11 mouse cellular contexts compared by ENCODE assay signal in the genomic region with DNA sequence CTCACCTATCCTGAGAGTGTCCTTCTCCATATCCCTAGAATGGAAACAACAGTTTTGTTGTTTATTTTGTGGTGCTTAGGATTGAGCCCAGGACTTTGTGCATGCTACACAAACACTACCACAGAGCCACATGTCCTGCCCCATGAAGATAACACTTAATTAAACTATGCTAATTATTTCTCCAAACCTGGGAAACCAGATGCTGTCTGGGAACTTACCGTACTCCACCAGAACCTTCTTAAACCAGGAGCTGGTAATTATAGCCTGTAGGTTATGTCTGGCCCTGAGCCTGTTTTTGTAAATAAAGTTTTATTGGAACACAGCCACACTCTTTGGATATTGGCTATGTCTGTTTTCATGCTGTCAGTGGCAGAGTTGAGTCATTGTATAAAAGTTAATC. TPM values are rescaled to one million over a fixed set of nuclear protein-coding genes. Genes with fewer than 3 reads are reported as not detected.
A peak's percentile ranks its signal among the peaks of the same experiment; 100 is the strongest.
DNase-seq lines count a peak whose midpoint lies in the region; ATAC-seq and TF ChIP-seq lines count a peak whose summit lies in the region.
"Had no signal": no experiment of that assay in that cellular context is flagged by ENCODE, and none has a peak within 500 bp of the region (broad histone marks: within the 10 kb centered on the region; RNA-seq: fewer than 3 reads in every experiment).

No protein-coding gene starts in this region.

- no peak for TF ChIP-seq CTCF in gastrocnemius, adult 2 months (IDR thresholded peaks at IDR 0.05)

- no peaks in the 10 kb centered on the region for H3K9me3 ChIP-seq in forebrain, embryonic 14.5 days (replicated peaks; ENCODE audit: control insufficient read depth, low read length)
- H3K9me3 ChIP-seq in forebrain, embryonic 11.5 days (ENCODE audit: control insufficient read depth, low read length): no peaks in the 10 kb centered on the region
- no peaks in the 10 kb centered on the region for H3K9me3 ChIP-seq in liver, embryonic 11.5 days (ENCODE audit: control insufficient read depth, low read length)
- no peaks in the 10 kb centered on the region for H3K9me3 ChIP-seq in embryonic facial prominence, embryonic 15.5 days (replicated peaks)
- no peaks in the 10 kb centered on the region for H3K9me3 ChIP-seq in liver, embryonic 16.5 days (replicated peaks; ENCODE audit: control insufficient read depth, low read length)

- no peak overlapping the region for H3K4me2 ChIP-seq in forebrain, embryonic 14.5 days (ENCODE audit: low read length)
- no peak overlapping the region for H3K4me2 ChIP-seq in forebrain, embryonic 11.5 days (ENCODE audit: low read depth, low read length, severe bottlenecking)
- H3K4me2 ChIP-seq in liver, embryonic 11.5 days: peak overlapping the region; percentile 87
- H3K4me2 ChIP-seq in embryonic facial prominence, embryonic 15.5 days (replicated peaks): no peak overlapping the region
- H3K4me2 ChIP-seq in liver, embryonic 16.5 days (ENCODE audit: low read depth, low read length): peak overlapping the region; percentile 73

- intact Hi-C loops in gastrocnemius, adult 2 months (cut with DNase I): no loop called here

- ATAC-seq in forebrain, embryonic 14.5 days: no peak
- no peak for ATAC-seq in forebrain, embryonic 11.5 days (replicated peaks; ENCODE audit: low FRiP score)
- ATAC-seq in liver, embryonic 11.5 days (replicated peaks; ENCODE audit: low FRiP score): no peak
- no peak for ATAC-seq in embryonic facial prominence, embryonic 15.5 days (ENCODE audit: insufficient number of reproducible peaks, low FRiP score, low TSS enrichment, low read depth)
- no peak for ATAC-seq in liver, embryonic 16.5 days (ENCODE audit: low read depth)

- no peak overlapping the region for H3K27ac ChIP-seq in forebrain, embryonic 14.5 days (ENCODE audit: low read depth, low read length)
- no peak overlapping the region for H3K27ac ChIP-seq in forebrain, embryonic 11.5 days (ENCODE audit: low read depth, low read length)
- peak overlapping the region; percentile 97 for H3K27ac ChIP-seq in liver, embryonic 11.5 days (ENCODE audit: low read depth, low read length)
- H3K27ac ChIP-seq in embryonic facial prominence, embryonic 15.5 days (replicated peaks): peak overlapping the region; percentile 71
- H3K27ac ChIP-seq in liver, embryonic 16.5 days (ENCODE audit: low read length): peak overlapping the region; percentile 99
- no peak overlapping the region for H3K27ac ChIP-seq in gastrocnemius, adult 2 months
- H3K27ac ChIP-seq: macrophage had no signal

- no peaks in the 10 kb centered on the region for H3K27me3 ChIP-seq in forebrain, embryonic 14.5 days (replicated peaks; ENCODE audit: control insufficient read depth, insufficient read depth, low read length)
- H3K27me3 ChIP-seq in forebrain, embryonic 11.5 days (ENCODE audit: control insufficient read depth, insufficient read depth, low read length): 0 out of 2 replicates have a peak, but pooled peaks cover 2% of the 10 kb centered on the region
- H3K27me3 ChIP-seq in liver, embryonic 11.5 days (replicated peaks; ENCODE audit: control insufficient read depth, insufficient read depth, low read length): no peaks in the 10 kb centered on the region
- no peaks in the 10 kb centered on the region for H3K27me3 ChIP-seq in embryonic facial prominence, embryonic 15.5 days
- no peaks in the 10 kb centered on the region for H3K27me3 ChIP-seq in liver, embryonic 16.5 days (ENCODE audit: control insufficient read depth, insufficient read depth, low read depth, low read length)

- no peak overlapping the region for H3K9ac ChIP-seq in forebrain, embryonic 14.5 days (ENCODE audit: low read length)
- no peak overlapping the region for H3K9ac ChIP-seq in forebrain, embryonic 11.5 days (ENCODE audit: low read length)
- peak overlapping the region; percentile 60 for H3K9ac ChIP-seq in liver, embryonic 11.5 days (ENCODE audit: low read depth, low read length)
- H3K9ac ChIP-seq in embryonic facial prominence, embryonic 15.5 days: no peak overlapping the region
- H3K9ac ChIP-seq in liver, embryonic 16.5 days (ENCODE audit: low read depth, low read length): peak overlapping the region; percentile 96

- peaks cover 8% of the 10 kb centered on the region; the same call in 1 of the 2 replicates for H3K4me1 ChIP-seq in forebrain, embryonic 14.5 days (ENCODE audit: control insufficient read depth, insufficient read depth, low read length)
- H3K4me1 ChIP-seq in forebrain, embryonic 11.5 days (replicated peaks; ENCODE audit: control insufficient read depth, insufficient read depth, low read length): no peaks in the 10 kb centered on the region; the same call in 1 of the 2 replicates
- peaks cover 63% of the 10 kb centered on the region for H3K4me1 ChIP-seq in liver, embryonic 11.5 days (replicated peaks; ENCODE audit: control insufficient read depth, insufficient read depth, low read length)
- peaks cover 53% of the 10 kb centered on the region for H3K4me1 ChIP-seq in embryonic facial prominence, embryonic 15.5 days
- peaks cover 48% of the 10 kb centered on the region for H3K4me1 ChIP-seq in liver, embryonic 16.5 days (ENCODE audit: control insufficient read depth, low read depth, low read length)

- no peak overlapping the region for H3K4me3 ChIP-seq in forebrain, embryonic 14.5 days (ENCODE audit: low read depth, low read length)
- no peak overlapping the region for H3K4me3 ChIP-seq in forebrain, embryonic 11.5 days (ENCODE audit: low read depth, low read length)
- peak overlapping the region; percentile 82 for H3K4me3 ChIP-seq in liver, embryonic 11.5 days (ENCODE audit: low read depth, low read length)
- H3K4me3 ChIP-seq in embryonic facial prominence, embryonic 15.5 days (replicated peaks): no peak overlapping the region
- H3K4me3 ChIP-seq in liver, embryonic 16.5 days (ENCODE audit: low read depth, low read length): peak overlapping the region; percentile 94
- H3K4me3 ChIP-seq in gastrocnemius, adult 2 months: no peak overlapping the region

- peak; percentile 22 for DNase-seq in forebrain, embryonic 14.5 days (ENCODE audit: low spot score)
- no peak for DNase-seq in forebrain, embryonic 11.5 days (ENCODE audit: low spot score)
- no peak for DNase-seq in liver, embryonic 11.5 days (ENCODE audit: low spot score)
- no peak for DNase-seq in liver
- DNase-seq in left cerebral cortex, adult 9 months (ENCODE audit: low spot score in 2 of 2): no peak
- DNase-seq in gastrocnemius, adult 2 months: no peak
- DNase-seq: adrenal gland, postnatal 36 days; midbrain, embryonic 14.5 days had no signal

- no peaks in the 10 kb centered on the region for H3K36me3 ChIP-seq in forebrain, embryonic 14.5 days (ENCODE audit: control insufficient read depth, insufficient read depth, low read length)
- H3K36me3 ChIP-seq in forebrain, embryonic 11.5 days (ENCODE audit: control insufficient read depth, insufficient read depth, low read length): no peaks in the 10 kb centered on the region
- H3K36me3 ChIP-seq in liver, embryonic 11.5 days (ENCODE audit: control insufficient read depth, insufficient read depth, low read length): no peaks in the 10 kb centered on the region
- H3K36me3 ChIP-seq in embryonic facial prominence, embryonic 15.5 days: no peaks in the 10 kb centered on the region
- peaks cover 16% of the 10 kb centered on the region for H3K36me3 ChIP-seq in liver, embryonic 16.5 days (ENCODE audit: control insufficient read depth, insufficient read depth)

- WGBS in forebrain, embryonic 14.5 days: 46% methylated on average over 1 of the region's 1 CpGs
- 73% methylated on average over 1 of the region's 1 CpGs for WGBS in forebrain, embryonic 11.5 days
- 68% methylated on average over 1 of the region's 1 CpGs for WGBS in liver, embryonic 11.5 days
- WGBS in embryonic facial prominence, embryonic 15.5 days: 37% methylated on average over 1 of the region's 1 CpGs
- WGBS in liver, embryonic 16.5 days (ENCODE audit: insufficient replicate concordance): 37% methylated on average over 1 of the region's 1 CpGs

RNA-seq across cellular contexts. Expression of a gene that starts 3.4 kb away (rescaled TPM):
- polyA plus RNA-seq in forebrain, embryonic 14.5 days (2014; fragmentation: Nextera tagmentation; extraction: Ambion mirVana): 3.3 and 4.0 TPM in 2 replicates
- polyA plus RNA-seq in forebrain, embryonic 11.5 days (2014; fragmentation: Nextera tagmentation; extraction: Ambion mirVana): 8.9 and 10.1 TPM in 2 replicates
- 41.3 and 44.9 TPM in 2 replicates for polyA plus RNA-seq in liver, embryonic 11.5 days (2014; fragmentation: Nextera tagmentation; extraction: Ambion mirVana)
- polyA plus RNA-seq in embryonic facial prominence, embryonic 15.5 days (2015; fragmentation: Nextera tagmentation; extraction: Ambion mirVana): 15.5 and 17.0 TPM in 2 replicates
- 73.5 and 81.3 TPM in 2 replicates for polyA plus RNA-seq in liver, embryonic 16.5 days (2015; fragmentation: Nextera tagmentation; extraction: Ambion mirVana)
- total RNA-seq in gastrocnemius, adult 2 months (2021): 1 to 10 TPM; 1.5 to 2.1 TPM

RNA-seq across cellular contexts. Expression of a gene that starts 30.2 kb away (rescaled TPM):
- 66.5 and 68.0 TPM in 2 replicates for polyA plus RNA-seq in forebrain, embryonic 14.5 days (2014; fragmentation: Nextera tagmentation; extraction: Ambion mirVana)
- polyA plus RNA-seq in forebrain, embryonic 11.5 days (2014; fragmentation: Nextera tagmentation; extraction: Ambion mirVana): 85.3 and 94.0 TPM in 2 replicates
- polyA plus RNA-seq in liver, embryonic 11.5 days (2014; fragmentation: Nextera tagmentation; extraction: Ambion mirVana): 65.4 and 72.5 TPM in 2 replicates
- polyA plus RNA-seq in embryonic facial prominence, embryonic 15.5 days (2015; fragmentation: Nextera tagmentation; extraction: Ambion mirVana): 60.6 and 70.0 TPM in 2 replicates
- polyA plus RNA-seq in liver, embryonic 16.5 days (2015; fragmentation: Nextera tagmentation; extraction: Ambion mirVana): 29.4 and 31.2 TPM in 2 replicates
- 10 to 100 TPM; 21.5 to 23.9 TPM for total RNA-seq in gastrocnemius, adult 2 months (2021)

RNA-seq across cellular contexts. Expression of a gene that starts 44.2 kb away (rescaled TPM):
- polyA plus RNA-seq in forebrain, embryonic 14.5 days (2014; fragmentation: Nextera tagmentation; extraction: Ambion mirVana): 168 and 174 TPM in 2 replicates
- polyA plus RNA-seq in forebrain, embryonic 11.5 days (2014; fragmentation: Nextera tagmentation; extraction: Ambion mirVana): 116 and 118 TPM in 2 replicates
- 78.8 and 86.8 TPM in 2 replicates for polyA plus RNA-seq in liver, embryonic 11.5 days (2014; fragmentation: Nextera tagmentation; extraction: Ambion mirVana)
- 100 TPM in 2 replicates for polyA plus RNA-seq in embryonic facial prominence, embryonic 15.5 days (2015; fragmentation: Nextera tagmentation; extraction: Ambion mirVana)
- polyA plus RNA-seq in liver, embryonic 16.5 days (2015; fragmentation: Nextera tagmentation; extraction: Ambion mirVana): 37.7 and 40.5 TPM in 2 replicates
- 10 to 100 TPM; 42.4 to 49.5 TPM for total RNA-seq in gastrocnemius, adult 2 months (2021)

Comparison
In these comparisons a context has a peak if more than half of its experiments do, and no peak if none do; other contexts are left out.
1. H3K27ac ChIP-seq: peak in liver, embryonic 11.5 days (single experiment), embryonic facial prominence, embryonic 15.5 days (single experiment) and liver, embryonic 16.5 days (single experiment); none in forebrain, embryonic 14.5 days (single experiment), forebrain, embryonic 11.5 days (single experiment) and gastrocnemius, adult 2 months (single experiment).
2. H3K4me2 ChIP-seq: peak in liver, embryonic 11.5 days (single experiment) and liver, embryonic 16.5 days (single experiment); none in forebrain, embryonic 14.5 days (single experiment), forebrain, embryonic 11.5 days (single experiment) and embryonic facial prominence, embryonic 15.5 days (single experiment).
3. H3K4me3 ChIP-seq: peak in liver, embryonic 11.5 days (single experiment) and liver, embryonic 16.5 days (single experiment); none in forebrain, embryonic 14.5 days (single experiment), forebrain, embryonic 11.5 days (single experiment), embryonic facial prominence, embryonic 15.5 days (single experiment) and gastrocnemius, adult 2 months (single experiment).
4. H3K9ac ChIP-seq: peak in liver, embryonic 11.5 days (single experiment) and liver, embryonic 16.5 days (single experiment); none in forebrain, embryonic 14.5 days (single experiment), forebrain, embryonic 11.5 days (single experiment) and embryonic facial prominence, embryonic 15.5 days (single experiment).